Mouse (Mus musculus) G1E (cell line): ENCODE measurements at regions not wholly inside any gene's neighbourhood (a gene's known extent, or its start where the extent isn't known, plus 50 kb on each side); places are given as distances from the start of the nearest gene placed in this dataset.

ENCODE experiments used
- CTCF ChIP-seq: IDR thresholded peaks from 2 replicates; pipeline ENCODE4 v1.5.1; 2012; ENCODE audit warnings: low read depth, low read length, inconsistent platforms, mixed read lengths
- POLR2AphosphoS5 ChIP-seq: IDR thresholded peaks from 2 replicates; pipeline ENCODE4 v1.6.1; 2012; ENCODE audit warnings: low read depth, low read length, inconsistent platforms; ENCODE audit not compliant: insufficient replicate concordance
- TAL1 ChIP-seq: conservative IDR thresholded peaks from 2 replicates; pipeline ENCODE4 v1.6.1; 2012; ENCODE audit warnings: low read depth, low read length, inconsistent platforms, mixed read lengths

- no peak for TF ChIP-seq CTCF
- TF ChIP-seq TAL1 = no peak
- TF ChIP-seq POLR2AphosphoS5 = no peak
Observed at GRCm38 (mm10) chr13:107939916-107940646, 104.2 kb upstream of the Smim15 start.
